Mouse (Mus musculus): ENCODE data around the gene Nkg7. TPM values are rescaled to one million over a fixed set of nuclear protein-coding genes. Genes with fewer than 3 reads are reported as not detected.

The Nkg7 gene
- polyA plus RNA-seq (2012; fragmentation: generic; extraction: Trizol), result 0.08 TPM
- long read RNA-seq, experiment 1, result 0 reads
- long read RNA-seq, experiment 2, result 0 reads

GRCm38 (mm10) chr7:43436341-43437255, at the start of gene Nkg7:
TSS of gene Nkg7 (plus strand) at chr7:43437073.
- H3K79me3 ChIP-seq (ENCODE audit: low read depth), result no peaks in the 10 kb centered on the region
- H3K4me3 ChIP-seq (ENCODE audit: insufficient read depth, poor library complexity, severe bottlenecking), result no peak within 1 kb of the TSS
- no peaks in the 10 kb centered on the region for H3K36me3 ChIP-seq (ENCODE audit: control insufficient read depth, insufficient read depth)
- no peak within 1 kb of the TSS for H3ac ChIP-seq (ENCODE audit: control insufficient read depth, insufficient read length, low read depth)
- H3K79me2 ChIP-seq (ENCODE audit: control insufficient read depth, insufficient read depth), result no peaks in the 10 kb centered on the region
- no peak for TF ChIP-seq CTCF (IDR thresholded peaks at IDR 0.05; ENCODE audit: control insufficient read depth, insufficient read depth, insufficient read length)
- TF ChIP-seq FOSL1 (IDR thresholded peaks at IDR 0.05; ENCODE audit: insufficient read depth, low read length, poor library complexity, severe bottlenecking), result no peak
- TF ChIP-seq MYOD1 (IDR thresholded peaks at IDR 0.05; ENCODE audit: control insufficient read depth, insufficient read length, low read depth), result no peak
- TF ChIP-seq USF1 (IDR thresholded peaks at IDR 0.05; ENCODE audit: low read depth), result no peak
- TF ChIP-seq CEBPB (IDR thresholded peaks at IDR 0.05; ENCODE audit: low read depth), result no peak
- TF ChIP-seq MAX (IDR thresholded peaks at IDR 0.05), result no peak
- TF ChIP-seq MYOG (IDR thresholded peaks at IDR 0.05; ENCODE audit: control insufficient read depth, extremely low read depth, insufficient read length), result no peak
- H3K27me3 ChIP-seq (ENCODE audit: control insufficient read depth, insufficient read depth, insufficient read length), result no peaks in the 10 kb centered on the region

- H3K27me3 ChIP-seq (ENCODE audit: control insufficient read depth, insufficient read depth, insufficient read length), result no peaks in the 10 kb centered on the region
- H3K4me3 ChIP-seq (ENCODE audit: insufficient read depth, poor library complexity, severe bottlenecking), result no peak overlapping the region
- no peaks in the 10 kb centered on the region for H3K36me3 ChIP-seq (ENCODE audit: control insufficient read depth, insufficient read depth)
- no peak overlapping the region for H3ac ChIP-seq (ENCODE audit: control insufficient read depth, insufficient read length, low read depth)
- no peaks in the 10 kb centered on the region for H3K79me3 ChIP-seq (ENCODE audit: low read depth)
- H3K79me2 ChIP-seq (ENCODE audit: control insufficient read depth, insufficient read depth), result no peaks in the 10 kb centered on the region
- TF ChIP-seq FOSL1 (IDR thresholded peaks at IDR 0.05; ENCODE audit: insufficient read depth, low read length, poor library complexity, severe bottlenecking), result no peak
- TF ChIP-seq USF1 (IDR thresholded peaks at IDR 0.05; ENCODE audit: low read depth), result no peak
- no peak for TF ChIP-seq MAX (IDR thresholded peaks at IDR 0.05)
- TF ChIP-seq CEBPB (IDR thresholded peaks at IDR 0.05; ENCODE audit: low read depth), result no peak
- TF ChIP-seq CTCF (IDR thresholded peaks at IDR 0.05; ENCODE audit: control insufficient read depth, insufficient read depth, insufficient read length), result no peak
- TF ChIP-seq MYOG (IDR thresholded peaks at IDR 0.05; ENCODE audit: control insufficient read depth, extremely low read depth, insufficient read length), result no peak
- TF ChIP-seq MYOD1 (IDR thresholded peaks at IDR 0.05; ENCODE audit: control insufficient read depth, insufficient read length, low read depth), result no peak
Observed at GRCm38 (mm10) chr7:43392349-43393121, 44.3 kb upstream of the Nkg7 start.

GRCm38 (mm10) chr7:43399501-43399900, 37.4 kb upstream of the Nkg7 start:
- peak; percentile 51 for TF ChIP-seq CEBPB (IDR thresholded peaks at IDR 0.05; ENCODE audit: low read depth)
- TF ChIP-seq USF1 (IDR thresholded peaks at IDR 0.05; ENCODE audit: low read depth), result no peak
- TF ChIP-seq MYOG (IDR thresholded peaks at IDR 0.05; ENCODE audit: control insufficient read depth, extremely low read depth, insufficient read length), result no peak
- TF ChIP-seq CTCF (IDR thresholded peaks at IDR 0.05; ENCODE audit: control insufficient read depth, insufficient read depth, insufficient read length), result no peak
- peak; percentile 89 for TF ChIP-seq FOSL1 (IDR thresholded peaks at IDR 0.05; ENCODE audit: insufficient read depth, low read length, poor library complexity, severe bottlenecking)
- peak; percentile 41 for TF ChIP-seq MAX (IDR thresholded peaks at IDR 0.05)
- TF ChIP-seq MYOD1 (IDR thresholded peaks at IDR 0.05; ENCODE audit: control insufficient read depth, insufficient read length, low read depth), result peak; percentile 43
- H3K4me3 ChIP-seq (ENCODE audit: insufficient read depth, poor library complexity, severe bottlenecking), result no peak overlapping the region
- H3K36me3 ChIP-seq (ENCODE audit: control insufficient read depth, insufficient read depth), result no peaks in the 10 kb centered on the region
- no peaks in the 10 kb centered on the region for H3K27me3 ChIP-seq (ENCODE audit: control insufficient read depth, insufficient read depth, insufficient read length)
- H3ac ChIP-seq (ENCODE audit: control insufficient read depth, insufficient read length, low read depth), result no peak overlapping the region
- no peaks in the 10 kb centered on the region for H3K79me3 ChIP-seq (ENCODE audit: low read depth)
- H3K79me2 ChIP-seq (ENCODE audit: control insufficient read depth, insufficient read depth), result no peaks in the 10 kb centered on the region

- H3K36me3 ChIP-seq (ENCODE audit: control insufficient read depth, insufficient read depth), result no peaks in the 10 kb centered on the region
- H3K4me3 ChIP-seq (ENCODE audit: insufficient read depth, poor library complexity, severe bottlenecking), result no peak overlapping the region
- H3ac ChIP-seq (ENCODE audit: control insufficient read depth, insufficient read length, low read depth), result no peak overlapping the region
- no peaks in the 10 kb centered on the region for H3K79me3 ChIP-seq (ENCODE audit: low read depth)
- TF ChIP-seq FOSL1 (IDR thresholded peaks at IDR 0.05; ENCODE audit: insufficient read depth, low read length, poor library complexity, severe bottlenecking) (no peak), MAX (IDR thresholded peaks at IDR 0.05) (no peak)
- H3K27me3 ChIP-seq (ENCODE audit: control insufficient read depth, insufficient read depth, insufficient read length), result no peaks in the 10 kb centered on the region
- H3K79me2 ChIP-seq (ENCODE audit: control insufficient read depth, insufficient read depth), result no peaks in the 10 kb centered on the region
Observed at GRCm38 (mm10) chr7:43402718-43403117, 34.2 kb upstream of the Nkg7 start.

- Histone ChIP-seq H3K79me3 (ENCODE audit: low read depth) (no peaks in the 10 kb centered on the region), H3K27me3 (ENCODE audit: control insufficient read depth, insufficient read depth, insufficient read length) (no peaks in the 10 kb centered on the region), H3K36me3 (ENCODE audit: control insufficient read depth, insufficient read depth) (no peaks in the 10 kb centered on the region), H3ac (ENCODE audit: control insufficient read depth, insufficient read length, low read depth) (no peak overlapping the region), H3K79me2 (ENCODE audit: control insufficient read depth, insufficient read depth) (no peaks in the 10 kb centered on the region), H3K4me3 (ENCODE audit: insufficient read depth, poor library complexity, severe bottlenecking) (no peak overlapping the region)
- no peak for TF ChIP-seq CEBPB (IDR thresholded peaks at IDR 0.05; ENCODE audit: low read depth)
- no peak for TF ChIP-seq MAX (IDR thresholded peaks at IDR 0.05)
- TF ChIP-seq USF1 (IDR thresholded peaks at IDR 0.05; ENCODE audit: low read depth), result no peak
Observed at GRCm38 (mm10) chr7:43407573-43407972, 29.3 kb upstream of the Nkg7 start.
